Mouse (Mus musculus): ENCODE results near the gene Trpv2.
A peak's percentile ranks its signal among the peaks of the same experiment; 100 is the strongest.
"Not testable (repeated sequence)": the region's sequence is repeated elsewhere in the genome, so short reads cannot be mapped to it uniquely, and the experiment has no call there.

Trpv2 gene

GRCm38 (mm10) chr11:62648591-62649391 lies 74.5 kb downstream of the Trpv2 start, which contains the start of gene Mmgt2:
Mmgt2 (plus strand) TSS chr11:62648664.
- DNase-seq (ENCODE audit: low spot score), result peak; percentile 80

GRCm38 (mm10) chr11:62649803-62650202 lies 75.5 kb downstream of the Trpv2 start:
- not testable (repeated sequence) for DNase-seq (ENCODE audit: low spot score)
